ENCODE assay signal across 8 mouse cellular contexts in genomic region chr4:155696261-155697255, GRCm38 (mm10). TPM values are rescaled to one million over a fixed set of nuclear protein-coding genes. Genes with fewer than 3 reads are reported as not detected.
DNase-seq lines count a peak whose midpoint lies in the region; ATAC-seq and TF ChIP-seq lines count a peak whose summit lies in the region.
"Had no signal": no experiment of that assay in that cellular context is flagged by ENCODE, and none has a peak within 500 bp of the region (broad histone marks: within the 10 kb centered on the region; RNA-seq: fewer than 3 reads in every experiment).

No protein-coding gene starts in this region.

- no peak for TF ChIP-seq CTCF in stomach, postnatal 0 days (IDR thresholded peaks at IDR 0.05; ENCODE audit: low read depth)

- ATAC-seq in stomach, embryonic 14.5 days (ENCODE audit: insufficient number of reproducible peaks, insufficient read depth, low FRiP score, low read depth): no peak
- no peak for ATAC-seq in stomach, postnatal 0 days (ENCODE audit: low FRiP score, low TSS enrichment)
- no peak for ATAC-seq in hindbrain, embryonic 12.5 days (ENCODE audit: low FRiP score)

- H3K27me3 ChIP-seq in stomach, embryonic 14.5 days (ENCODE audit: control insufficient read depth, insufficient read depth, low read length): no peaks in the 10 kb centered on the region
- no peaks in the 10 kb centered on the region for H3K27me3 ChIP-seq in stomach, postnatal 0 days (ENCODE audit: control insufficient read depth, insufficient read depth, low read length)
- peaks cover 25% of the 10 kb centered on the region for H3K27me3 ChIP-seq in hindbrain, embryonic 12.5 days

- H3K9me3 ChIP-seq in stomach, embryonic 14.5 days (ENCODE audit: control insufficient read depth, low read depth, low read length): no peaks in the 10 kb centered on the region
- no peaks in the 10 kb centered on the region for H3K9me3 ChIP-seq in stomach, postnatal 0 days (ENCODE audit: control insufficient read depth, low read length)
- H3K9me3 ChIP-seq in hindbrain, embryonic 12.5 days (replicated peaks): no peaks in the 10 kb centered on the region

- no peak for DNase-seq in stomach, postnatal 0 days (ENCODE audit: low spot score)
- peak; percentile 65 to 73 for DNase-seq in adrenal gland, postnatal 36 days
- no peak for DNase-seq in embryo, embryonic 10.5 days (ENCODE audit: low spot score)
- DNase-seq in thymus, postnatal 0 days (ENCODE audit: low spot score): no peak
- DNase-seq in urinary bladder, postnatal 14 days (ENCODE audit: low spot score): no peak

- no peak overlapping the region for H3K4me3 ChIP-seq in stomach, embryonic 14.5 days (ENCODE audit: low read depth, low read length)
- H3K4me3 ChIP-seq in stomach, postnatal 0 days (ENCODE audit: low read depth, low read length): no peak overlapping the region
- no peak overlapping the region for H3K4me3 ChIP-seq in hindbrain, embryonic 12.5 days

- no peak for TF ChIP-seq EP300 in stomach, postnatal 0 days (optimal IDR thresholded peaks at IDR 0.05)

- no peak overlapping the region for H3K9ac ChIP-seq in stomach, embryonic 14.5 days (replicated peaks; ENCODE audit: low read depth, low read length)
- H3K9ac ChIP-seq in stomach, postnatal 0 days (ENCODE audit: low read length): no peak overlapping the region
- no peak overlapping the region for H3K9ac ChIP-seq in hindbrain, embryonic 12.5 days

- WGBS in stomach, embryonic 14.5 days: 65% methylated on average over 16 of the region's 16 CpGs
- 63% methylated on average over 16 of the region's 16 CpGs for WGBS in stomach, postnatal 0 days
- WGBS in hindbrain, embryonic 12.5 days: 75% methylated on average over 16 of the region's 16 CpGs

- 0 out of 2 replicates have a peak overlapping the region, but pooled peaks have one; percentile 81 for H3K4me2 ChIP-seq in stomach, embryonic 14.5 days (replicated peaks; ENCODE audit: low read depth, low read length)
- no peak overlapping the region for H3K4me2 ChIP-seq in stomach, postnatal 0 days (replicated peaks; ENCODE audit: low read depth)
- peak overlapping the region; percentile 89; the same call in 1 of the 2 replicates for H3K4me2 ChIP-seq in hindbrain, embryonic 12.5 days (replicated peaks)

- no peak overlapping the region for H3K27ac ChIP-seq in stomach, embryonic 14.5 days (ENCODE audit: low read length)
- no peak overlapping the region for H3K27ac ChIP-seq in stomach, postnatal 0 days (replicated peaks)
- no peak overlapping the region for H3K27ac ChIP-seq in hindbrain, embryonic 12.5 days

- H3K36me3 ChIP-seq in stomach, embryonic 14.5 days (ENCODE audit: control insufficient read depth, insufficient read depth, low read length): no peaks in the 10 kb centered on the region
- no peaks in the 10 kb centered on the region for H3K36me3 ChIP-seq in stomach, postnatal 0 days (ENCODE audit: control insufficient read depth, insufficient read depth, low read length)
- H3K36me3 ChIP-seq in hindbrain, embryonic 12.5 days: no peaks in the 10 kb centered on the region

- H3K4me1 ChIP-seq in stomach, embryonic 14.5 days (ENCODE audit: control insufficient read depth, insufficient read depth, low read length): 0 out of 2 replicates have a peak, but pooled peaks cover 6% of the 10 kb centered on the region
- peaks cover 5% of the 10 kb centered on the region for H3K4me1 ChIP-seq in stomach, postnatal 0 days (replicated peaks; ENCODE audit: control insufficient read depth, insufficient read depth)
- H3K4me1 ChIP-seq in hindbrain, embryonic 12.5 days: peaks cover 21% of the 10 kb centered on the region

RNA-seq across cellular contexts. Expression of gene Fndc10, which starts 2.4 kb away (rescaled TPM):
- polyA plus RNA-seq in stomach, embryonic 14.5 days (2014; fragmentation: Nextera tagmentation; extraction: Ambion mirVana): 3.1 and 3.2 TPM in 2 replicates
- polyA plus RNA-seq in stomach, postnatal 0 days (2015; fragmentation: Nextera tagmentation; extraction: Ambion mirVana): 9.6 and 11.0 TPM in 2 replicates
- 10 to 100 TPM; 31.3 to 59.8 TPM for total RNA-seq in adrenal gland, postnatal 36 days (2021)
- polyA plus RNA-seq in hindbrain, embryonic 12.5 days (2016; fragmentation: Nextera tagmentation; extraction: Ambion mirVana): 10.4 and 10.9 TPM in 2 replicates
- polyA plus RNA-seq in thymus, postnatal 0 days (2015; fragmentation: Nextera tagmentation; extraction: Ambion mirVana): 4.4 and 5.2 TPM in 2 replicates

RNA-seq across cellular contexts. Expression of gene Ssu72, which starts 8.0 kb away (rescaled TPM):
- 140 and 145 TPM in 2 replicates for polyA plus RNA-seq in stomach, embryonic 14.5 days (2014; fragmentation: Nextera tagmentation; extraction: Ambion mirVana)
- polyA plus RNA-seq in stomach, postnatal 0 days (2015; fragmentation: Nextera tagmentation; extraction: Ambion mirVana): 152 and 153 TPM in 2 replicates
- 100 to 1,000 TPM in 1 of 2 experiments, 10 to 100 TPM in 1; 98.1 to 123 TPM for total RNA-seq in adrenal gland, postnatal 36 days (2021)
- polyA plus RNA-seq in hindbrain, embryonic 12.5 days (2016; fragmentation: Nextera tagmentation; extraction: Ambion mirVana): 140 and 144 TPM in 2 replicates
- polyA plus RNA-seq in thymus, postnatal 0 days (2015; fragmentation: Nextera tagmentation; extraction: Ambion mirVana): 194 and 202 TPM in 2 replicates

RNA-seq across cellular contexts. Expression of gene Mib2, which starts 27.6 kb away (rescaled TPM):
- polyA plus RNA-seq in stomach, embryonic 14.5 days (2014; fragmentation: Nextera tagmentation; extraction: Ambion mirVana): 18.9 and 21.9 TPM in 2 replicates
- polyA plus RNA-seq in stomach, postnatal 0 days (2015; fragmentation: Nextera tagmentation; extraction: Ambion mirVana): 10.5 and 11.0 TPM in 2 replicates
- 10 to 100 TPM; 43.6 to 48.9 TPM for total RNA-seq in adrenal gland, postnatal 36 days (2021)
- polyA plus RNA-seq in hindbrain, embryonic 12.5 days (2016; fragmentation: Nextera tagmentation; extraction: Ambion mirVana): 32.5 and 39.1 TPM in 2 replicates
- polyA plus RNA-seq in thymus, postnatal 0 days (2015; fragmentation: Nextera tagmentation; extraction: Ambion mirVana): 14.2 and 14.4 TPM in 2 replicates

RNA-seq across cellular contexts. Expression of gene Tmem240, which starts 38.0 kb away (rescaled TPM):
- 0.56 TPM in 2 replicates for polyA plus RNA-seq in stomach, embryonic 14.5 days (2014; fragmentation: Nextera tagmentation; extraction: Ambion mirVana)
- polyA plus RNA-seq in stomach, postnatal 0 days (2015; fragmentation: Nextera tagmentation; extraction: Ambion mirVana): 0.39 and 0.45 TPM in 2 replicates
- under 1 TPM; 0.70 to 0.72 TPM for total RNA-seq in adrenal gland, postnatal 36 days (2021)
- 5.3 and 5.5 TPM in 2 replicates for polyA plus RNA-seq in hindbrain, embryonic 12.5 days (2016; fragmentation: Nextera tagmentation; extraction: Ambion mirVana)
- 1.1 and 1.4 TPM in 2 replicates for polyA plus RNA-seq in thymus, postnatal 0 days (2015; fragmentation: Nextera tagmentation; extraction: Ambion mirVana)

RNA-seq across cellular contexts. Expression of gene Mmp23, which starts 43.4 kb away (rescaled TPM):
- polyA plus RNA-seq in stomach, embryonic 14.5 days (2014; fragmentation: Nextera tagmentation; extraction: Ambion mirVana): 25.0 and 26.3 TPM in 2 replicates
- 87.9 and 89.3 TPM in 2 replicates for polyA plus RNA-seq in stomach, postnatal 0 days (2015; fragmentation: Nextera tagmentation; extraction: Ambion mirVana)
- total RNA-seq in adrenal gland, postnatal 36 days (2021): 1 to 10 TPM; 5.5 to 8.9 TPM
- 3.9 and 5.9 TPM in 2 replicates for polyA plus RNA-seq in hindbrain, embryonic 12.5 days (2016; fragmentation: Nextera tagmentation; extraction: Ambion mirVana)
- 7.5 and 8.3 TPM in 2 replicates for polyA plus RNA-seq in thymus, postnatal 0 days (2015; fragmentation: Nextera tagmentation; extraction: Ambion mirVana)
- total RNA-seq: hematopoietic stem cell, adult 5-6 weeks had no signal

Comparison
In these comparisons a context has a peak if more than half of its experiments do, and no peak if none do; other contexts are left out.
1. DNase-seq: peak in adrenal gland, postnatal 36 days (2 of 2); none in stomach, postnatal 0 days (single experiment), embryo, embryonic 10.5 days (single experiment), thymus, postnatal 0 days (single experiment) and urinary bladder, postnatal 14 days (single experiment).